Mouse (Mus musculus) gastrocnemius, postnatal 36 days (tissue): ENCODE measurements around the gene Vav3. TPM values are rescaled to one million over a fixed set of nuclear protein-coding genes. Genes with fewer than 3 reads are reported as not detected.
"Not testable (repeated sequence)": the region's sequence is repeated elsewhere in the genome, so short reads cannot be mapped to it uniquely, and the experiment has no call there.

Experiments
- DNase-seq, 2 experiments: peaks; one replicate each; pipeline ENCODE4 v3.0.0; 2022
- intact Hi-C: fragments of 180-260 bp; cut with DNase I; formaldehyde crosslinking; loops from one replicate; pipeline ENCODE4 v1.15.1; 2025
- total RNA-seq, 2 experiments: library from RNA; stranded (reverse); gene quantifications; 2 replicates each; pipeline ENCODE4 v1.2.3; 2021

Gene Vav3
- total RNA-seq, 2 experiments from 2014 or later, result 1.3 to 1.6 TPM

- DNase-seq, result no peak
- intact Hi-C loops, result no loop called here
Measured at GRCm38 (mm10) chr3:109431285-109431684, 90.8 kb downstream of the Vav3 start.

GRCm38 (mm10) chr3:109438552-109438951, 98.1 kb downstream of the Vav3 start:
- DNase-seq, result no peak
- intact Hi-C loops, result no loop called here

- no peak for DNase-seq
- intact Hi-C loops, result no loop called here
Measured at GRCm38 (mm10) chr3:109439253-109439652, 98.8 kb downstream of the Vav3 start.

- intact Hi-C loops, result no loop called here
- DNase-seq, result no peak
Measured at GRCm38 (mm10) chr3:109440001-109440400, 99.5 kb downstream of the Vav3 start.

- intact Hi-C loops, result no loop called here
- DNase-seq, result no peak
Measured at GRCm38 (mm10) chr3:109444077-109444476, 103.6 kb downstream of the Vav3 start.

- intact Hi-C loops, result no loop called here
- DNase-seq, result no peak
Measured at GRCm38 (mm10) chr3:109446903-109447302, 106.5 kb downstream of the Vav3 start.

- intact Hi-C loops, DNase-seq: not testable (repeated sequence)
Measured at GRCm38 (mm10) chr3:109448249-109448648, 107.8 kb downstream of the Vav3 start.

- DNase-seq, result no peak
- intact Hi-C loops, result no loop called here
Measured at GRCm38 (mm10) chr3:109451966-109452365, 111.5 kb downstream of the Vav3 start.

- intact Hi-C loops, result no loop called here
- no peak for DNase-seq
Measured at GRCm38 (mm10) chr3:109454633-109455032, 114.2 kb downstream of the Vav3 start.

GRCm38 (mm10) chr3:109456340-109456739, 115.9 kb downstream of the Vav3 start:
- no peak for DNase-seq
- intact Hi-C loops, result no loop called here

GRCm38 (mm10) chr3:109463684-109464083, 123.2 kb downstream of the Vav3 start:
- no peak for DNase-seq
- intact Hi-C loops, result no loop called here

GRCm38 (mm10) chr3:109464600-109464999, 124.1 kb downstream of the Vav3 start:
- no peak for DNase-seq
- intact Hi-C loops, result no loop called here

GRCm38 (mm10) chr3:109466541-109466940, 126.1 kb downstream of the Vav3 start:
- no peak for DNase-seq
- intact Hi-C loops, result no loop called here

- intact Hi-C loops, result no loop called here
- no peak for DNase-seq
Measured at GRCm38 (mm10) chr3:109467288-109467687, 126.8 kb downstream of the Vav3 start.

- peak in 1 of 2 experiments; percentile 15 for DNase-seq
- intact Hi-C loops, result no loop called here
Measured at GRCm38 (mm10) chr3:109469465-109469864, 129.0 kb downstream of the Vav3 start.

GRCm38 (mm10) chr3:109470651-109471255, 130.3 kb downstream of the Vav3 start:
- no peak for DNase-seq
- intact Hi-C loops, result no loop called here

GRCm38 (mm10) chr3:109476521-109476920, 136.1 kb downstream of the Vav3 start:
- DNase-seq, result peak in 1 of 2 experiments; percentile 7
- intact Hi-C loops, result no loop called here

GRCm38 (mm10) chr3:109478297-109478696, 137.8 kb downstream of the Vav3 start:
- intact Hi-C loops, result no loop called here
- no peak for DNase-seq

- intact Hi-C loops, result no loop called here
- DNase-seq, result no peak
Measured at GRCm38 (mm10) chr3:109480625-109481024, 140.2 kb downstream of the Vav3 start.

- no peak for DNase-seq
- intact Hi-C loops, result no loop called here
Measured at GRCm38 (mm10) chr3:109486786-109487185, 146.3 kb downstream of the Vav3 start.

GRCm38 (mm10) chr3:109487823-109488222, 147.4 kb downstream of the Vav3 start:
- no peak for DNase-seq
- intact Hi-C loops, result no loop called here

- intact Hi-C loops, result no loop called here
Measured at GRCm38 (mm10) chr3:109488750-109489171, 148.3 kb downstream of the Vav3 start.

More at GRCm38 (mm10) chr3:109488750-109489171, 148.3 kb downstream of the Vav3 start:
- no peak for DNase-seq
